ENCODE assay signal across 27 mouse cellular contexts in the genomic region with DNA sequence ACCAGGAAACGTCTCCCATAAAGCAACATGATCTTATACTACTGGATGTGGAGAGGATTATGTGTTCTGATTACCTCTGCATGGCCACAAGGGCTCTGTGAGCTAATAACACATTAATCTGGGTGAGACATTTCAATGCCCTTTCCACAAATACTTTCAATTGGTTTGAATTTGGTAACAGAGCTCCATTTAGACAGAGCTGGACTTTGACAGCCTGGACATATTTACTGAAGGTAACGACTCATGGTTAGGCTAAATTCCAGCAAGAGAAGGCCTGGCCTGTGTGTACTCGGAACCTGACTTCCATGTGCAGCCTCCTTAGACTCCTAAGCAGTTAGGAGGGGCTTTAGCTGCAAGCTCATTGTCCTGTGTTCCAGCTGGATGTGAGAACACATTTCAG.
DNase-seq lines count a peak whose midpoint lies in the region; ATAC-seq and TF ChIP-seq lines count a peak whose summit lies in the region.
"Had no signal": no experiment of that assay in that cellular context is flagged by ENCODE, and none has a peak within 500 bp of the region (broad histone marks: within the 10 kb centered on the region; RNA-seq: fewer than 3 reads in every experiment).

No protein-coding gene starts in this region.

- H3K9me3 ChIP-seq in intestine, postnatal 0 days (ENCODE audit: control insufficient read depth): no peaks in the 10 kb centered on the region
- H3K9me3 ChIP-seq: embryonic facial prominence, embryonic 10.5 days; embryonic facial prominence, embryonic 13.5 days; forebrain, embryonic 12.5 days; forebrain, embryonic 15.5 days; heart, embryonic 10.5 days; heart, embryonic 13.5 days had no signal

- peaks cover 4% of the 10 kb centered on the region; the same call in 1 of the 2 replicates for H3K4me1 ChIP-seq in liver, adult 2 months (ENCODE audit: control insufficient read depth, insufficient read depth, low read length)
- H3K4me1 ChIP-seq in intestine, postnatal 0 days (replicated peaks; ENCODE audit: control insufficient read depth, insufficient read depth, low read length): no peaks in the 10 kb centered on the region
- H3K4me1 ChIP-seq: forebrain, embryonic 12.5 days had no signal

- H3K9ac ChIP-seq in liver, adult 2 months (ENCODE audit: low read depth, low read length): no peak overlapping the region
- H3K9ac ChIP-seq in intestine, postnatal 0 days (ENCODE audit: low read depth, low read length): no peak overlapping the region
- H3K9ac ChIP-seq: embryonic facial prominence, embryonic 13.5 days; forebrain, embryonic 12.5 days; forebrain, embryonic 15.5 days; heart, embryonic 13.5 days; hindbrain, embryonic 14.5 days had no signal

- no peaks in the 10 kb centered on the region for H3K36me3 ChIP-seq in liver, adult 2 months (ENCODE audit: control insufficient read depth, insufficient read depth, low read length)
- H3K36me3 ChIP-seq in intestine, postnatal 0 days (ENCODE audit: control insufficient read depth, insufficient read depth): no peaks in the 10 kb centered on the region

- no peak for ATAC-seq in intestine, postnatal 0 days
- ATAC-seq: forebrain, embryonic 15.5 days; hindbrain, postnatal 0 days had no signal

- H3K27me3 ChIP-seq in liver, adult 2 months (ENCODE audit: control insufficient read depth, insufficient read depth, low read length): no peaks in the 10 kb centered on the region
- no peaks in the 10 kb centered on the region for H3K27me3 ChIP-seq in intestine, postnatal 0 days (replicated peaks; ENCODE audit: control insufficient read depth, insufficient read depth, low read length)
- H3K27me3 ChIP-seq: embryonic facial prominence, embryonic 13.5 days; forebrain, embryonic 12.5 days; forebrain, embryonic 15.5 days; heart, embryonic 13.5 days had no signal

- 32% methylated on average over 3 of the region's 3 CpGs for WGBS in liver, adult 2 months
- WGBS in intestine, postnatal 0 days: 64% methylated on average over 3 of the region's 3 CpGs

- no peak overlapping the region for H3K4me3 ChIP-seq in liver, adult 2 months (ENCODE audit: insufficient read depth, low read depth, low read length)
- no peak overlapping the region for H3K4me3 ChIP-seq in intestine, postnatal 0 days (ENCODE audit: low read depth, low read length)
- H3K4me3 ChIP-seq: embryonic facial prominence, embryonic 10.5 days; embryonic facial prominence, embryonic 13.5 days; erythroblast, embryonic 14.5 days; forebrain, embryonic 12.5 days; forebrain, embryonic 15.5 days; heart, adult 2 months; heart, embryonic 10.5 days; heart, embryonic 13.5 days had no signal

- no peak overlapping the region for H3K4me2 ChIP-seq in intestine, postnatal 0 days (replicated peaks; ENCODE audit: low read depth)
- H3K4me2 ChIP-seq: embryonic facial prominence, embryonic 13.5 days; forebrain, embryonic 12.5 days; forebrain, embryonic 15.5 days; heart, embryonic 13.5 days; hindbrain, embryonic 14.5 days had no signal

- no peaks in the 10 kb centered on the region for H3K79me2 ChIP-seq in liver, adult 2 months (ENCODE audit: control insufficient read depth, insufficient read depth, low read length)

- TF ChIP-seq CTCF in liver, adult 2 months (IDR thresholded peaks at IDR 0.05; ENCODE audit: low read depth, low read length): 0 out of 2 replicates have a peak, but pooled peaks have one; percentile 6
- no peak for TF ChIP-seq CTCF in intestine, postnatal 0 days (IDR thresholded peaks at IDR 0.05; ENCODE audit: low read depth)

- no peak for TF ChIP-seq POLR2A in liver, adult 2 months (IDR thresholded peaks at IDR 0.05; ENCODE audit: extremely low read depth, insufficient read depth, low read length)

- peak; percentile 93 for DNase-seq in liver, adult 2 months (ENCODE audit: extremely low read depth, low read depth, low spot score)
- no peak for DNase-seq in liver
- DNase-seq in 3T3-L1 (ENCODE audit: low read depth, low spot score): peak; percentile 48
- peak; percentile 9 for DNase-seq in Muller cell, postnatal 12 days (ENCODE audit: inconsistent ontology term)
- no peak for DNase-seq in adrenal gland, postnatal 10 days
- DNase-seq: adrenal gland, adult 2 months; adrenal gland, postnatal 25 days; cerebellum, adult 11-12 months; cerebellum, adult 8-10 months; cerebellum, postnatal 10 days; cerebellum, postnatal 36 days; embryo, embryonic 11 days; gastrocnemius, postnatal 10 days; gastrocnemius, postnatal 36 days; heart, adult 2 months; heart, postnatal 14 days; heart, postnatal 4 days had no signal

- H3K27ac ChIP-seq in liver, adult 2 months (replicated peaks; ENCODE audit: insufficient read depth, low read depth, low read length): peak overlapping the region; percentile 80
- no peak overlapping the region for H3K27ac ChIP-seq in intestine, postnatal 0 days (ENCODE audit: low read depth, low read length)
- H3K27ac ChIP-seq: embryonic facial prominence, embryonic 10.5 days; embryonic facial prominence, embryonic 13.5 days; forebrain, embryonic 12.5 days; forebrain, embryonic 15.5 days; heart, adult 2 months; heart, embryonic 10.5 days; heart, embryonic 13.5 days; hindbrain, embryonic 14.5 days; hindbrain, postnatal 0 days had no signal

Comparison
In these comparisons a context has a peak if more than half of its experiments do, and no peak if none do; other contexts are left out.
1. DNase-seq: peak in liver, adult 2 months (single experiment), 3T3-L1 (single experiment) and Muller cell, postnatal 12 days (single experiment); none in liver (single experiment) and adrenal gland, postnatal 10 days (single experiment).